7 mouse cellular contexts compared by ENCODE assay signal in genomic region chr9:36767203-36768143, GRCm38 (mm10). TPM values are rescaled to one million over a fixed set of nuclear protein-coding genes. Genes with fewer than 3 reads are reported as not detected.
A peak's percentile ranks its signal among the peaks of the same experiment; 100 is the strongest.
DNase-seq lines count a peak whose midpoint lies in the region; ATAC-seq lines count a peak whose summit lies in the region.

Stt3a (minus strand) TSS chr9:36767679.

- H3K4me1 ChIP-seq in embryonic facial prominence, embryonic 11.5 days (ENCODE audit: control insufficient read depth, insufficient read depth, low read length) = no peaks in the 10 kb centered on the region; the same call in 1 of the 2 replicates
- H3K4me1 ChIP-seq in limb, embryonic 10.5 days = peaks cover 15% of the 10 kb centered on the region
- peaks cover 20% of the 10 kb centered on the region for H3K4me1 ChIP-seq in midbrain, embryonic 13.5 days (replicated peaks)

- peak; percentile 100 for ATAC-seq in embryonic facial prominence, embryonic 11.5 days (replicated peaks; ENCODE audit: insufficient number of reproducible peaks, low FRiP score, low TSS enrichment, low read depth)
- ATAC-seq in granulocyte monocyte progenitor cell, adult 5-6 weeks (replicated peaks; ENCODE audit: poor library complexity, severe bottlenecking) = peak; percentile 92
- peak; percentile 100 for ATAC-seq in midbrain, embryonic 13.5 days

- peak within 1 kb of the TSS; percentile 71 for H3K4me2 ChIP-seq in embryonic facial prominence, embryonic 11.5 days (ENCODE audit: low read depth, low read length)
- H3K4me2 ChIP-seq in midbrain, embryonic 13.5 days (replicated peaks) = peak within 1 kb of the TSS; percentile 91

- no peaks in the 10 kb centered on the region for H3K9me3 ChIP-seq in embryonic facial prominence, embryonic 11.5 days (replicated peaks; ENCODE audit: control insufficient read depth, low read length)
- no peaks in the 10 kb centered on the region for H3K9me3 ChIP-seq in limb, embryonic 10.5 days (replicated peaks)
- H3K9me3 ChIP-seq in midbrain, embryonic 13.5 days = no peaks in the 10 kb centered on the region

- WGBS in embryonic facial prominence, embryonic 11.5 days = under 1% methylated on average over 60 of the region's 60 CpGs
- under 1% methylated on average over 60 of the region's 60 CpGs for WGBS in limb, embryonic 10.5 days
- under 1% methylated on average over 60 of the region's 60 CpGs for WGBS in midbrain, embryonic 13.5 days

- H3K36me3 ChIP-seq in embryonic facial prominence, embryonic 11.5 days (replicated peaks; ENCODE audit: control insufficient read depth, insufficient read depth, low read depth, low read length) = no peaks in the 10 kb centered on the region
- peaks cover 29% of the 10 kb centered on the region for H3K36me3 ChIP-seq in limb, embryonic 10.5 days
- H3K36me3 ChIP-seq in midbrain, embryonic 13.5 days = peaks cover 11% of the 10 kb centered on the region

- peak within 1 kb of the TSS; percentile 95 for H3K4me3 ChIP-seq in embryonic facial prominence, embryonic 11.5 days (ENCODE audit: low read depth, low read length)
- peak within 1 kb of the TSS; percentile 93 for H3K4me3 ChIP-seq in limb, embryonic 10.5 days
- peak within 1 kb of the TSS; percentile 99 for H3K4me3 ChIP-seq in midbrain, embryonic 13.5 days (replicated peaks)

- H3K27me3 ChIP-seq in embryonic facial prominence, embryonic 11.5 days (ENCODE audit: control insufficient read depth, insufficient read depth, low read length) = no peaks in the 10 kb centered on the region
- H3K27me3 ChIP-seq in limb, embryonic 10.5 days (ENCODE audit: low read depth, poor library complexity, severe bottlenecking) = no peaks in the 10 kb centered on the region
- no peaks in the 10 kb centered on the region for H3K27me3 ChIP-seq in midbrain, embryonic 13.5 days

- peak; percentile 99 for DNase-seq in adrenal gland, postnatal 14 days
- peak; percentile 100 for DNase-seq in embryonic facial prominence, embryonic 11.5 days (ENCODE audit: low spot score)
- DNase-seq in kidney, adult 11 months = peak; percentile 100
- peak; percentile 94 for DNase-seq in limb, embryonic 10.5 days (ENCODE audit: low spot score)
- peak; percentile 96 for DNase-seq in spleen, adult 12 weeks (ENCODE audit: low spot score)

- peak within 1 kb of the TSS; percentile 60; the same call in 1 of the 2 replicates for H3K27ac ChIP-seq in embryonic facial prominence, embryonic 11.5 days (replicated peaks; ENCODE audit: low read depth, low read length)
- peak within 1 kb of the TSS; percentile 88 for H3K27ac ChIP-seq in limb, embryonic 10.5 days
- peak within 1 kb of the TSS; percentile 80 for H3K27ac ChIP-seq in midbrain, embryonic 13.5 days

- H3K9ac ChIP-seq in embryonic facial prominence, embryonic 11.5 days (replicated peaks; ENCODE audit: low read length) = peak within 1 kb of the TSS; percentile 89
- peak within 1 kb of the TSS; percentile 94 for H3K9ac ChIP-seq in midbrain, embryonic 13.5 days (replicated peaks)

RNA-seq across cellular contexts. Expression of gene Stt3a, which starts in this region (rescaled TPM):
- 230 and 253 TPM in 2 replicates for total RNA-seq in adrenal gland, postnatal 14 days (2021)
- polyA plus RNA-seq in embryonic facial prominence, embryonic 11.5 days (2014; fragmentation: Nextera tagmentation; extraction: Ambion mirVana) = 212 and 214 TPM in 2 replicates
- 193 and 246 TPM in 2 replicates for total RNA-seq in granulocyte monocyte progenitor cell, adult 5-6 weeks (2014; fragmentation: Nextera tagmentation)
- total RNA-seq in granulocyte monocyte progenitor cell, adult 5-6 weeks (2017) = 596 and 768 TPM in 2 replicates
- 169 and 198 TPM in 2 replicates for polyA plus RNA-seq in limb, embryonic 10.5 days (2016; fragmentation: Nextera tagmentation; extraction: Ambion mirVana)
- 100 and 111 TPM in 2 replicates for polyA plus RNA-seq in midbrain, embryonic 13.5 days (2015; fragmentation: Nextera tagmentation; extraction: Ambion mirVana)

Comparison
In these comparisons a context has a peak if more than half of its experiments do, and no peak if none do; other contexts are left out.
1. Peak in every context shown above with its lines: DNase-seq, ATAC-seq, H3K4me3 ChIP-seq and H3K27ac ChIP-seq.